Mouse (Mus musculus) heart, embryonic 11.5 days (tissue): ENCODE data around the gene Zswim5. TPM values are rescaled to one million over a fixed set of nuclear protein-coding genes. Genes with fewer than 3 reads are reported as not detected.

Source experiments
- ATAC-seq: fragments of 200-750 bp; cut with Nextera tagmentation; replicated peaks from 2 replicates; pipeline ENCODE4 v1.8.0; 2017; ENCODE audit warnings: moderate library complexity; ENCODE audit not compliant: insufficient number of reproducible peaks, low FRiP score, low TSS enrichment
- H3K27ac ChIP-seq: fragments of 300-500 bp; sonication (generic); 2 replicates; pipeline ENCODE4 v1.5.1; 2014; ENCODE audit warnings: mild to moderate bottlenecking, low read depth, low read length
- H3K27me3 ChIP-seq: fragments of 300-500 bp; sonication (generic); 2 replicates; pipeline ENCODE4 v1.6.1; 2014; ENCODE audit warnings: mild to moderate bottlenecking, low read length, mixed read lengths; ENCODE audit not compliant: control insufficient read depth, insufficient read depth
- H3K36me3 ChIP-seq: fragments of 300-500 bp; sonication (generic); 2 replicates; pipeline ENCODE4 v1.6.1; 2014; ENCODE audit warnings: mild to moderate bottlenecking, low read length, moderate library complexity, mixed read lengths; ENCODE audit not compliant: control insufficient read depth, insufficient read depth
- H3K4me1 ChIP-seq: fragments of 300-500 bp; sonication (generic); 2 replicates; pipeline ENCODE4 v1.6.1; 2014; ENCODE audit warnings: low read length; ENCODE audit not compliant: control insufficient read depth, insufficient read depth
- H3K4me2 ChIP-seq: fragments of 300-500 bp; sonication (generic); 2 replicates; pipeline ENCODE4 v1.6.1; 2014; ENCODE audit warnings: mild to moderate bottlenecking, moderate library complexity
- H3K4me3 ChIP-seq: fragments of 300-500 bp; sonication (generic); 2 replicates; pipeline ENCODE4 v1.5.1; 2014; ENCODE audit warnings: low read depth, low read length
- H3K9ac ChIP-seq: fragments of 300-500 bp; sonication (generic); 2 replicates; pipeline ENCODE4 v1.6.1; 2014; ENCODE audit warnings: mild to moderate bottlenecking, low read depth, low read length, moderate library complexity
- H3K9me3 ChIP-seq: fragments of 300-500 bp; sonication (generic); replicated peaks from 2 replicates; pipeline ENCODE4 v1.6.1; 2016; ENCODE audit warnings: low read length; ENCODE audit not compliant: control insufficient read depth
- WGBS: fragments of 180-500 bp; shearing (Covaris S2); extraction: QIAGEN DNeasy Blood & Tissue Kit; methylation state at CpG from one replicate; pipeline ENCODE4 v1.1.7; 2014; ENCODE audit not compliant: insufficient replicate concordance; 5-methylcytosine and 5-hydroxymethylcytosine counted together
- polyA plus RNA-seq: library from polyadenylated mRNA; unstranded; fragments of >200 nt; fragmentation: Nextera tagmentation; extraction: Ambion mirVana; gene quantifications from 2 replicates; pipeline ENCODE4 v1.2.1, GENCODE M21; 2014

Gene Zswim5
- polyA plus RNA-seq, 1 experiment from 2014 or later = 1.2 TPM

GRCm38 (mm10) chr4:116942695-116943094 lies 65.5 kb downstream of the Zswim5 start:
- ATAC-seq = no peak

GRCm38 (mm10) chr4:116944055-116944454 lies 66.9 kb downstream of the Zswim5 start:
- 73% methylated on average over 5 of the region's 5 CpGs for WGBS
- ATAC-seq = no peak

More at GRCm38 (mm10) chr4:116942695-116943094, 65.5 kb downstream of the Zswim5 start:
- H3K9me3 ChIP-seq = no peaks in the 10 kb centered on the region
- H3K4me2 ChIP-seq = no peak overlapping the region
- no peaks in the 10 kb centered on the region for H3K4me1 ChIP-seq
- 54% methylated on average over 2 of the region's 2 CpGs for WGBS
- no peaks in the 10 kb centered on the region for H3K27me3 ChIP-seq
- H3K36me3 ChIP-seq = no peaks in the 10 kb centered on the region
- H3K9ac ChIP-seq = no peak overlapping the region
- no peak overlapping the region for H3K4me3 ChIP-seq
- no peak overlapping the region for H3K27ac ChIP-seq

GRCm38 (mm10) chr4:116951642-116952041 lies 74.5 kb downstream of the Zswim5 start:
- H3K9ac ChIP-seq = no peak overlapping the region
- H3K36me3 ChIP-seq = no peaks in the 10 kb centered on the region
- H3K9me3 ChIP-seq = no peaks in the 10 kb centered on the region
- no peaks in the 10 kb centered on the region for H3K4me1 ChIP-seq
- H3K27me3 ChIP-seq = no peaks in the 10 kb centered on the region
- no peak for ATAC-seq
- 44% methylated on average over 1 of the region's 1 CpGs for WGBS
- no peak overlapping the region for H3K27ac ChIP-seq
- H3K4me2 ChIP-seq = no peak overlapping the region
- H3K4me3 ChIP-seq = no peak overlapping the region

More at GRCm38 (mm10) chr4:116944055-116944454, 66.9 kb downstream of the Zswim5 start:
- no peak overlapping the region for H3K4me3 ChIP-seq
- no peak overlapping the region for H3K4me2 ChIP-seq
- H3K27ac ChIP-seq = no peak overlapping the region
- no peak overlapping the region for H3K9ac ChIP-seq
- H3K4me1 ChIP-seq = no peaks in the 10 kb centered on the region
- H3K36me3 ChIP-seq = no peaks in the 10 kb centered on the region
- no peaks in the 10 kb centered on the region for H3K27me3 ChIP-seq
- no peaks in the 10 kb centered on the region for H3K9me3 ChIP-seq

GRCm38 (mm10) chr4:116954951-116955350 lies 77.8 kb downstream of the Zswim5 start:
- ATAC-seq = no peak
- Histone ChIP-seq H3K9ac (no peak overlapping the region), H3K27ac (no peak overlapping the region), H3K36me3 (no peaks in the 10 kb centered on the region), H3K9me3 (no peaks in the 10 kb centered on the region), H3K4me2 (no peak overlapping the region), H3K27me3 (no peaks in the 10 kb centered on the region), H3K4me1 (no peaks in the 10 kb centered on the region), H3K4me3 (no peak overlapping the region)
- WGBS = 81% methylated on average over 7 of the region's 7 CpGs

GRCm38 (mm10) chr4:116976503-116976902 lies 99.3 kb downstream of the Zswim5 start:
- no peak for ATAC-seq
- H3K36me3 ChIP-seq = no peaks in the 10 kb centered on the region
- H3K27me3 ChIP-seq = no peaks in the 10 kb centered on the region
- no peak overlapping the region for H3K9ac ChIP-seq
- H3K4me1 ChIP-seq = no peaks in the 10 kb centered on the region
- H3K27ac ChIP-seq = no peak overlapping the region
- no peak overlapping the region for H3K4me3 ChIP-seq
- 63% methylated on average over 2 of the region's 2 CpGs for WGBS
- no peaks in the 10 kb centered on the region for H3K9me3 ChIP-seq
- H3K4me2 ChIP-seq = no peak overlapping the region

GRCm38 (mm10) chr4:116985681-116986080 lies 108.5 kb downstream of the Zswim5 start:
- Histone ChIP-seq H3K27ac (no peak overlapping the region), H3K4me2 (no peak overlapping the region), H3K27me3 (no peaks in the 10 kb centered on the region), H3K9me3 (no peaks in the 10 kb centered on the region), H3K4me3 (no peak overlapping the region), H3K4me1 (no peaks in the 10 kb centered on the region), H3K9ac (no peak overlapping the region), H3K36me3 (no peaks in the 10 kb centered on the region; the same call in 1 of the 2 replicates)
- 89% methylated on average over 7 of the region's 7 CpGs for WGBS
- ATAC-seq = no peak

GRCm38 (mm10) chr4:116986400-116987121 lies 109.4 kb downstream of the Zswim5 start:
- WGBS = 54% methylated on average over 17 of the region's 17 CpGs
- ATAC-seq = 0 out of 2 replicates have a peak, but pooled peaks have one; percentile 43

GRCm38 (mm10) chr4:116987122-116987456 lies 109.9 kb downstream of the Zswim5 start:
- Histone ChIP-seq H3K36me3 (no peaks in the 10 kb centered on the region; the same call in 1 of the 2 replicates), H3K9ac (no peak overlapping the region), H3K4me1 (no peaks in the 10 kb centered on the region), H3K27ac (no peak overlapping the region), H3K27me3 (no peaks in the 10 kb centered on the region), H3K4me3 (no peak overlapping the region), H3K9me3 (no peaks in the 10 kb centered on the region), H3K4me2 (no peak overlapping the region)
- WGBS = 67% methylated on average over 5 of the region's 5 CpGs
- no peak; the same call in 1 of the 2 replicates for ATAC-seq

More at GRCm38 (mm10) chr4:116986400-116987121, 109.4 kb downstream of the Zswim5 start:
- H3K4me3 ChIP-seq = no peak overlapping the region
- no peaks in the 10 kb centered on the region for H3K9me3 ChIP-seq
- H3K9ac ChIP-seq = no peak overlapping the region
- H3K27me3 ChIP-seq = no peaks in the 10 kb centered on the region
- no peak overlapping the region for H3K4me2 ChIP-seq
- no peaks in the 10 kb centered on the region; the same call in 1 of the 2 replicates for H3K36me3 ChIP-seq
- no peaks in the 10 kb centered on the region for H3K4me1 ChIP-seq
- no peak overlapping the region for H3K27ac ChIP-seq

- Histone ChIP-seq H3K4me2 (no peak overlapping the region), H3K27ac (no peak overlapping the region), H3K4me1 (peaks cover 6% of the 10 kb centered on the region; the same call in 1 of the 2 replicates), H3K9ac (no peak overlapping the region), H3K4me3 (no peak overlapping the region), H3K9me3 (no peaks in the 10 kb centered on the region), H3K36me3 (no peaks in the 10 kb centered on the region; the same call in 1 of the 2 replicates), H3K27me3 (no peaks in the 10 kb centered on the region)
- ATAC-seq = no peak
- WGBS = 73% methylated on average over 6 of the region's 6 CpGs
Observed at GRCm38 (mm10) chr4:116989731-116990130, 112.6 kb downstream of the Zswim5 start.
